Mouse (Mus musculus): ENCODE measurements around the gene Cdk5r2.

Cdk5r2 gene

GRCm38 (mm10) chr1:74891513-74891912 lies 36.8 kb downstream of the Cdk5r2 start:
- DNase-seq (ENCODE audit: low read depth in 1 of 2, low spot score in 2 of 2), result no peak

GRCm38 (mm10) chr1:74892351-74893133 lies 37.8 kb downstream of the Cdk5r2 start:
- DNase-seq (ENCODE audit: low read depth in 1 of 2, low spot score in 2 of 2), result no peak

- no peak for DNase-seq (ENCODE audit: low read depth in 1 of 2, low spot score in 2 of 2)
Measured at GRCm38 (mm10) chr1:74893134-74893855, 38.6 kb downstream of the Cdk5r2 start, which contains the start of gene Cryba2. Gene Cryba2 (minus strand): TSS chr1:74893143.

- DNase-seq (ENCODE audit: low read depth in 1 of 2, low spot score in 2 of 2), result no peak
Measured at GRCm38 (mm10) chr1:74894966-74895365, 40.2 kb downstream of the Cdk5r2 start.

- DNase-seq (ENCODE audit: low read depth in 1 of 2, low spot score in 2 of 2), result no peak
Measured at GRCm38 (mm10) chr1:74897976-74898375, 43.2 kb downstream of the Cdk5r2 start.

GRCm38 (mm10) chr1:74898656-74899431 lies 44.1 kb downstream of the Cdk5r2 start:
- no peak for DNase-seq (ENCODE audit: low read depth in 1 of 2, low spot score in 2 of 2)

DNA sequence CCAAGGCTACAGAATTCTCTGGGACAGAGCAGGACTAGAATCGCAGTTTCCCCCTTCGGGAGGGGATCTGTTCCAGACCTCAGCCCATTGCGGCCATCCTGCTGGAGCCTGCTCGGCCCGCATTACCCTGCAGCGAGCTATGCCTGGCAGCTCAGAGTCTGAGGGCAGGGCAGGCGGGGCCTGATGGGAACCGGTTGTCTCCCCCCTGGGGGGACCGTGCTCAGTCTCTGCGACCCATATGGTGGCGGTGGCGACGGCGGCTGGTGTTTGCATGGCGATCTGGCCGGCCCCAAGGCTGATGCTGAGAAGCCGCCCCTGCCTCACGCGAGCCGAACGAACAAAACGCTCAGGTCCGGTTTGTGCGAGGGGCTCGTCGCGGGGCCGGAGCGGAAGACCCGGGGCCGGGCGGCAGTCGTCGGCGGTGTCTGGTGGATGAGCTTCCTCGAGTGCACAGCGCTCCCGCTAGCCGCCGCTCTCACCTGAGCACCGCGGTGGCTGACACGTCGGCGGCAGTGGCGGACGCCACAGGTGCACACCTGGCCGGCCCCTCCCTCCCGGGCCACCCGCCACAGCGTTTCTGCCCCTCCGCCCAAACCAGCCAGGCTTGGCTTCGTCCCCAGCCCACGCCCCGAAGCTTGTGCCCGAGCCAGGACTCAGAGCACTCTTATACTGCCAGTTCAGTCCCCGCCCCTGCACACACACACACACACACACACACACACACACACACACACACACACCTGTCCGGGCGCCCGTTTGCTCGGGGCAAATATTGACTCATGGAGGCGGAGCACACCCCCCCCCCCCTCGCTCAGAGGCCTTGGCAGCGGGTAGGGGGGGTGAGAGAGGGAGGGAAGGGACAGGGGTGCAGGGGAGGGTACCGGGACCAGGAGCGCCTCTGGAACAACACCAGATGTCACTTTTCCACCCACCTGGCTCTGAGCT lies 45.9 kb downstream of the Cdk5r2 start:
- no peak for DNase-seq (ENCODE audit: low read depth in 1 of 2, low spot score in 2 of 2)

- DNase-seq (ENCODE audit: low read depth in 1 of 2, low spot score in 2 of 2), result no peak
Measured at GRCm38 (mm10) chr1:74901686-74902085, 47.0 kb downstream of the Cdk5r2 start.

DNA sequence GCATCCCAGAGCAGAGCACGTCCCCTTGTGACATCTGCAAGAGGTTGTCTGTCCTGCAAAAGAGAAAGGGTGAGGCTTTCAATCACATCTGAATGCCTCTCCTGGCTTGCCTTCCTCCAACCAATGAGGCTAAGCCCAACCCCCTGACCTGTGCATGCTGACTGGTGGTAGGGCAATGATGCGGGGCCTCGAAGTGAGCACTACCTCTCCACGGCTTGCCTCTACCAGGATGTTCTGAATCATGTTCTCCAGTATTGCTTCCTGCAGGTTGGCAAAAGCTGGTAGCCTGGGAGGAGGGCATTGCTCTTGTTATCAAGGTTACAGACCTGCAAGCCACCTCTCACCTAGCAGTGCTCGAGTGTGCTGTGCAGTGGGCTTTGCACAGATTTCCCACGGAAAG lies 47.5 kb downstream of the Cdk5r2 start:
- no peak for DNase-seq (ENCODE audit: low read depth in 1 of 2, low spot score in 2 of 2)
